Mouse (Mus musculus) adrenal gland, postnatal 4 days (tissue): Measurements from ENCODE around the gene Fev. TPM values are rescaled to one million over a fixed set of nuclear protein-coding genes. Genes with fewer than 3 reads are reported as not detected.

ENCODE experiments used
- DNase-seq, 2 experiments: peaks; one replicate each; pipeline ENCODE4 v3.0.0; 2021 to 2022; ENCODE audit warnings: low spot score in 2 of 2, mixed read lengths in 2 of 2
- long read RNA-seq, 2 experiments: library from polyadenylated mRNA; stranded (forward); transcript quantifications; one replicate each; pipeline ENCODE4 v2.0.0; 2021
- total RNA-seq, 2 experiments: library from RNA; stranded (reverse); gene quantifications; 2 replicates each; pipeline ENCODE4 v1.2.3; 2021

The Fev gene
- total RNA-seq: 1 to 10 TPM; 2.1 to 3.4 TPM
- long read RNA-seq, experiment 1, partial matches to known transcripts: 0 of 3 reads
- long read RNA-seq, experiment 1, other reads (novel, unspliced or antisense): 1 of 3 reads
- long read RNA-seq, experiment 2, partial matches to known transcripts: 0 of 6 reads
- long read RNA-seq, experiment 2, other reads (novel, unspliced or antisense): 1 of 6 reads

GRCm38 (mm10) chr1:74885369-74886042 lies at the start of gene Fev:
Fev (minus strand) TSS chr1:74885419.
- DNase-seq: no peak

GRCm38 (mm10) chr1:74927621-74928296 lies 42.5 kb upstream of the Fev start:
- no peak for DNase-seq

DNA sequence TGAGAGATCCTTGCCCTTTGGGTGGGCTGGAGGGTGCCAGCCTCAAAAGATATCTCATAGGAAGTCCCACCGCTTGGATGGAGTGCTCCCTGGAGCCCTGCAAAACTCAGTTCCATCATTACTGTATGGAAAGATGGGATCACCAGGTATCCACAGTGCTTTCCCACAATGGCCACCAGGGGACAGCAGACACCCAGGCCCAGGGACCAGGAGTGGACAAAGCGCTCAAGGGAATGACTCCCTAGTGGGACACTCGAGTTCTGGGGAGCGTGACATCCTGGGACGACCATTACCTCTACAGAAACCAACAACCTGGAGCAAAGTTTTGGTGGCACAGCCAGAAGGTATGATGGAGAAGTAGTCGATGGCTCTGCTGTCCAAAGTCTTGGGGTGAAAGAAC lies 41.5 kb upstream of the Fev start:
- no peak for DNase-seq

DNA sequence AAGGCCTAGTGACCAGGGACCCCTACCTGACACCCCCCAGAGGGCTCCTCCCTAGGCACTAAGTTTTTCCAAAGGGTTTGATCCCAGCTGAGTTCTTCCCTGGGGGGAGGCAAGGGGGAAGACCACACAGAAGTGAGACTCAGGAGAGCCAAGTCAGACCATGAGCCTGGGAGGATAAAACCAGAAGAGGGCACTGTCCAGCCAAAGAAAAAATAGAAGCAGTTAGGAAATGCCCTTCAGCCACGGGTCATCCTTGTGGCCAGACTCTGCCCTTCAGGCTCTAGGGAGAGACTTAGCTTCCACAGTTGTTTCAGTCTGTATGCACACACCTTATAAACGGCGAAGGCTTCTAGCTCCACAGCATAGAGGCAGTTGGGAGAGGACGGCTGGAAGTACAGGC lies 39.2 kb upstream of the Fev start:
- no peak for DNase-seq

DNA sequence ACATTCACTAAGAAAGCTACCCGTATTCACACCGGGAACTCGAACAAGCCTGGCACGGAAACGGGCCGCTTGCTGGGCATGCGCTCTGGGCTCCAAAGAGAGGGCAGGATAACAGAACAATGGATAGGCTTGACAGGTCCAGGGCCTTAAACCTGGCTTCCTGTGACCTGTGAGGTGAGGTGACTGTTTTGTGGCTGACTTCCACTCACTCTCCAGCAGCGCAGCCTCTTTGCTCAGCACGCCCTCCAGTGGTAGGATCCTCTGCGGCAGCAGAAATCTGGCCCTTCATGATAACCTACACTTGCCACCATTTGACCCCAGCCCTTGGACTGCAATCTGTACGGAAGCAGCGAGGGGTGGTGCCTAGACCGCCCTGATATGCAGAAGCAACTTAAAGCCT lies 30.5 kb upstream of the Fev start:
- no peak for DNase-seq

- no peak for DNase-seq
These were observed 17.0 kb upstream of the Fev start for GRCm38 (mm10) chr1:74902191-74902590.

GRCm38 (mm10) chr1:74901686-74902085 lies 16.5 kb upstream of the Fev start:
- no peak for DNase-seq

- DNase-seq: no peak
These were observed 15.4 kb upstream of the Fev start for GRCm38 (mm10) chr1:74900341-74901285.

DNA sequence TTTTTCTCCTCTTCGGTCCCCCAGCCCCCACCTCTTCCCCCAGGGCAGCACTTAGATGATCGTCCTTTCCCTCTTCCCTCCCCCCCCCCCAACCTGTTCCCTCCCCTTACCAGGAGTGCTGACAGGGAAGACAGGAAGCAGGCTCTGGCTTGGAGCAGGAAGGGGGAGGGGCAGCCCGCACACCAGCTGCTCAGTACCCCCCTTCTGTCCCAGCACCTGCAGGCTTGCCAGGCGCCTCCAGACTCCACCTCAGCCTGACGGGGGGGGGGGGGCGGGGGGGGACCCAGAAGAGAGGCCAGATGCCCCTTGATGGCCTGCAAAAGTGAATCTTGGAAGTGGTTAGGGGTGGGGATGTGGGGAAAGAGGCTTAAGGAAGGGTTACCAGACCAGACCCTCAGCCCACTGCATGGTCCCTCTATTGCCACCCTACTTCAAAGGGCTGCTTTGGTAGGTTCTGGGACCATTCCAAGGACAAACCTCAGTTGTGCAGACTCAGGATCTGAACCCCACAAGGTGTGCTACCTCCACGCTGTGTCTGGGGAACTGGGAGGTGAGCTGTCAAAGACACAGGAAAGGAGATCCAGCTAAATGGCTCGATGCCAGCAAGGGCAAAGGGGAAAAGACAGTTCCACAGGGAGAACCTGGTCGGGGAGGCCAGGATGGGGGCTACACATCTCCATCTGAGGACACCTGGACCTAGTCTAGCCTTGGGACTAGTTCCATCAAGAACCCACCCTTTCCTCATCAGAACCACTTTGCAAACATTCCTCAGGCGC lies 13.6 kb upstream of the Fev start:
- no peak for DNase-seq

DNA sequence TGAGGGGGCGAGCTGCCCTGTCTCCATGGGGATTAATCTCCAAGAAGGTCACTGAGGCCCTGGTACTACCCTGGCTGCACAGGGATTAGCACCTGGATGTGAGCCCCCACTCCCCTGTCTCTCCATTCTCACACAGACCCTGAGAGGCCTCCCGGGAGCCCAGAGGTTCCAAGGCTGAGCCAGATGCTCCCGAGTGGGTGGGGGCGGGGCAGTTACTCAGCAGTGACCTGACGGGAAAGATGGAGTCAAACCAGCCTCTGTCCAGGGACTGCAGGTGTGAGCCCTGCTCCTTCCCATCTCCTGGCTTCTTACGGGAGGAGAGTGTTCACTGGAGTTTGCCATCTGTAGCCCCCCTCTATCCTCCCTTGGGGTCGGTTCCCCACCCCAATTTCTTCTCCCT lies 12.8 kb upstream of the Fev start:
- no peak for DNase-seq

- no peak for DNase-seq
These were observed 9.7 kb upstream of the Fev start for GRCm38 (mm10) chr1:74894966-74895365.

DNA sequence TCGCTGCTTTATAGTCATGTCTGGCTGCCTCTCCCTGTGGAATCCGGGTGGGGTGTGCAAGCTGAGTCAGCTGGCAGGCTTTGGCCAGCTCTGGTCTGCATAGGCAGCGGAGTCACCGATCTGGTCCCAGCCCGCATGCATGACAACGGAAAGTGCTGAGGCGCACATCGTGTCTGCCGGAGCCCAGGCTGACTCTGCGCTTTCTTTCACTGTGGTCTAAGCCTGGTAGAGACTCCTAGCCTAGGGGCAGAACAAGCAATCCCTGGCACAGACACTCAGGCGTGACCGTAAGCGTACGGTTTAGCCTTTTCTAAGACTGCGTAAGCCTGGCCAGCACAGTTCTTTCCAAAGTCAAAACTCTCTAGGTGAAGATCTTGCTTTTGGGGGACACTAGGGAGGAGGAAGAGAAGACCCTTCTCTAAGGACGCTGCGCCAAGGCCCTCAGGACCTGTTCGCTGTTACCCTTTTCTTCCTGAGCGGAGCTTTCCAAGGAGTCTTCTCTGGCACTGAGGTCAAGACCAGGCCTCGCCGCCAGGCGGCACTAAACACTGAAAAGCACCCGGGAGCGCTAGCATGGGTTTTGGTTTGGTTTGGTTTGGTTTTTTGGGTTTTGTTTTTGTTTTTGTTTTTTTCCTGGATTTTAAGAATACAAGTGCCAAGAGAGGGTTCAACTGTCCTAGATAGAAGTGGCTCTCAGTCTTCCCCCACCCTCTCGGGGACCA lies 8.1 kb upstream of the Fev start, which contains the start of gene Cryba2:
Gene Cryba2, minus strand, starts transcription at position 10 of the 722 bp plus-strand sequence.
- DNase-seq: no peak

DNA sequence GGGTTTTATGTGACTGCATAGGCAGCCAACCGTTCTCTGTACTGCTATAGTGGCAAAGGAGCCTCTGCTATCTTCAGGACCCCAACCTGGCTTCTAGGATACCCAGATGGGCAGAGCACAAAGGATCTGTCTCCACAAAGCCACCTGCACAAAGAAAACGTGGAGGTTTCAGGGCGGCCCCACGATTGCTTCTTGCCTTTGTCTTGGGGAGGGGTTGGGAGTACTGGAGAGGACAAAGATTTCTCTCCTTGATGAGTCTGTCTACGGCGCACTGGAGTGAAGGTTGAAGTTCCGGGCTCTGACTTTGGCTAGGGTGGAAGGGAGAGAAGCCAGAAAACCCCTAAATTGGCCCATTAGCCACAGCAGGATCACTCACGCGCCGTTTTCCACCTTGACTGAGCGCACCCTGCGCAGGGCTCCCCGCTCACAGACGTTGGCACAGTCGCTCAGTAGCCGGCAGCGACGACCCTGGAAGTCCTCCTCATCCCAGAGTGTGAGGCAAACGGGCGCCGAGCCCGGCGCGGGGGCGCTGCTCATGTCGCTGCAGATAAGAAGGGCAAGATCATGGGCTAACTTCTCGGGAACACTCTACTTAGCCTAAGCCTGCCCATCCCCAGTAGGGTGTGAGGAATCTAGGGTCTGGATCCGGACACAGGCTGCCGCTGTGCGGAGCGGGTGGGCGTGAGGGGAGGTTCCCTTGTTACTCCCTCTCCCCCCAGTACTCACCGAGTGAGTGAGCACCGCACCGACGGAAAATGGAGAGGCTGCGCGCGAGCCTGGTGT lies 7.3 kb upstream of the Fev start:
- no peak for DNase-seq

DNA sequence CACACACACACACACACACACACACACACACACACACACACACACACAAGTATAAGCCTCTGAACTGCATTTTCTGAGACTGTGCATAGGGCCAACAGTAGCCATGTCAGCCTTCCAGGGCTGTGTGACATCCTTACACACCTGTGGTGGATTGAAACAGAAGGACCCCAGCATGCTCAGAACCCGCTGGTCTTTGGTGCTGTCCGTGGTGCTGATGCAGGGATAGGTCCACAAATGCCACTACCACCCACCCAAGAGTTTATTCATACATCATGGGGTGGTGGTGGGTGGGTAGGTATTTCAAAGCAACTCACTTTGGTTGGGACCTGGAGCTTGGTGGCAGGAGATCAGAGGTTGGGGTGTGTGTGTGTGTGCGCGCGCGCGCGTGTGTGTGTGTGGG lies 6.3 kb upstream of the Fev start:
- no peak for DNase-seq

GRCm38 (mm10) chr1:74884196-74885141 lies 750 bp downstream of the Fev start:
- no peak for DNase-seq

DNA sequence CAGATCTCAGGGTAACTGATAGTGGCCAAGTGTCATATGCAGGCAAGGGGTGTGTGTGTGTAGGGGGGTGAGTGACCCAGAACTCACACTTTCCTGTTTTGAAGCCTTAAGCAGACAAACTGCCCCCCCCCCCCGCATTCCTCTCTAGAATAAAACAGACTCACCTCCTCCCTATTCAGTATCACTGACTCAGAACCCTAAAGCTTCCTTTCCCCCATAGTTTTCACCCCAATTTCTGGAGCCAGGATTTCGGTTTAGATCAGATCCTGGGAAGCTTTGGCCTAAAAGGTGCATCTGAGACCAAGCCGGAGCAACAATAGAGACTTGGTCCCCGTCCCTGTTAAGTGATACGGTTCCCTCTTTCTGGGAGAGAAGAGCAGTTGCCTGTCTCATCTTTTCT lies 1.8 kb downstream of the Fev start:
- DNase-seq: no peak

DNA sequence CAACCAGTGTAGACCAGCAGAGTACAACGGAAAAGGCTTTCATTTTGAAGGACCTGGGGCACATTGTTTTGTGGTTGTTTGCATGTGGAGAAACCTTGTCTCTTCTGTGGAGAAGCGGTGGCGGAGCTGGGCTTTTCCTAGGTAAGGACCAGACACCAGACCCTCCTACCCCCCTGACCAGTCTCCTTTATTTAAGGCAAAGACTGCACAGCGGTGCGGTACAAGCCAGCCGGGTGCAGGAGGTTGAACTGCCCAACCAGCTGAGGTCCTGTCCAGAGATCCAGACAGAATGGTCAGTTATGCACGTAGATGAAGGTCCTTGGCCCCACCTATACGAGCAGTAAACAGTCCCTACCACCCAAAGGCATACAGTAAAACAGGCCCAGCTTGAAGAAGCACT lies 2.4 kb downstream of the Fev start:
- no peak for DNase-seq
